Mouse (Mus musculus): ENCODE results near the gene Tnfrsf13b. TPM values are rescaled to one million over a fixed set of nuclear protein-coding genes. Genes with fewer than 3 reads are reported as not detected.
"Not testable (repeated sequence)": the region's sequence is repeated elsewhere in the genome, so short reads cannot be mapped to it uniquely, and the experiment has no call there.

The Tnfrsf13b gene
- total RNA-seq, 2 experiments from 2014 or later = 0.61 to 1.2 TPM

GRCm38 (mm10) chr11:61127421-61128055, 983 bp downstream of the Tnfrsf13b start:
- no peak for DNase-seq

- DNase-seq = no peak
These were observed 2.8 kb downstream of the Tnfrsf13b start for GRCm38 (mm10) chr11:61129305-61129704.

GRCm38 (mm10) chr11:61130646-61131045, 4.1 kb downstream of the Tnfrsf13b start:
- not testable (repeated sequence) for DNase-seq

- no peak for DNase-seq
These were observed 6.4 kb downstream of the Tnfrsf13b start for GRCm38 (mm10) chr11:61132943-61133342.

- no peak for DNase-seq
These were observed 15.1 kb downstream of the Tnfrsf13b start for GRCm38 (mm10) chr11:61141693-61142092.

GRCm38 (mm10) chr11:61142262-61142661, 15.7 kb downstream of the Tnfrsf13b start:
- DNase-seq = no peak

- DNase-seq = no peak
These were observed 16.5 kb downstream of the Tnfrsf13b start for GRCm38 (mm10) chr11:61142941-61143530.

GRCm38 (mm10) chr11:61143564-61144469, 17.3 kb downstream of the Tnfrsf13b start:
- DNase-seq = no peak

- DNase-seq = no peak
These were observed 19.0 kb downstream of the Tnfrsf13b start for GRCm38 (mm10) chr11:61145551-61145950.

GRCm38 (mm10) chr11:61146645-61147299, 20.2 kb downstream of the Tnfrsf13b start:
- DNase-seq = peak; percentile 24

GRCm38 (mm10) chr11:61147300-61147683, 20.7 kb downstream of the Tnfrsf13b start:
- DNase-seq = peak; percentile 27

- no peak for DNase-seq
These were observed 23.9 kb downstream of the Tnfrsf13b start for GRCm38 (mm10) chr11:61150233-61151001.

- peak; percentile 28 for DNase-seq
These were observed 29.2 kb downstream of the Tnfrsf13b start for GRCm38 (mm10) chr11:61155727-61156126.

- no peak for DNase-seq
These were observed 31.6 kb downstream of the Tnfrsf13b start for GRCm38 (mm10) chr11:61158141-61158540.

GRCm38 (mm10) chr11:61159796-61160732, 33.5 kb downstream of the Tnfrsf13b start:
- no peak for DNase-seq

- DNase-seq = no peak
These were observed 34.6 kb downstream of the Tnfrsf13b start for GRCm38 (mm10) chr11:61161121-61161520.

GRCm38 (mm10) chr11:61162776-61163175, 36.2 kb downstream of the Tnfrsf13b start:
- no peak for DNase-seq

GRCm38 (mm10) chr11:61163341-61163740, 36.8 kb downstream of the Tnfrsf13b start:
- DNase-seq = no peak

- no peak for DNase-seq
These were observed 37.8 kb downstream of the Tnfrsf13b start for GRCm38 (mm10) chr11:61164366-61164765.

GRCm38 (mm10) chr11:61164881-61165280, 38.3 kb downstream of the Tnfrsf13b start:
- no peak for DNase-seq

All from gastrocnemius, postnatal 10 days (tissue).